Mouse (Mus musculus) 3T3-L1 (cell line): ENCODE data around the gene Kctd12b.
"Not testable (repeated sequence)": the region's sequence is repeated elsewhere in the genome, so short reads cannot be mapped to it uniquely, and the experiment has no call there.

Experiments used
- DNase-seq: peaks from one replicate; pipeline ENCODE4 v3.0.0-alpha.2; 2015; ENCODE audit warnings: low read depth, low spot score

The Kctd12b gene

DNA sequence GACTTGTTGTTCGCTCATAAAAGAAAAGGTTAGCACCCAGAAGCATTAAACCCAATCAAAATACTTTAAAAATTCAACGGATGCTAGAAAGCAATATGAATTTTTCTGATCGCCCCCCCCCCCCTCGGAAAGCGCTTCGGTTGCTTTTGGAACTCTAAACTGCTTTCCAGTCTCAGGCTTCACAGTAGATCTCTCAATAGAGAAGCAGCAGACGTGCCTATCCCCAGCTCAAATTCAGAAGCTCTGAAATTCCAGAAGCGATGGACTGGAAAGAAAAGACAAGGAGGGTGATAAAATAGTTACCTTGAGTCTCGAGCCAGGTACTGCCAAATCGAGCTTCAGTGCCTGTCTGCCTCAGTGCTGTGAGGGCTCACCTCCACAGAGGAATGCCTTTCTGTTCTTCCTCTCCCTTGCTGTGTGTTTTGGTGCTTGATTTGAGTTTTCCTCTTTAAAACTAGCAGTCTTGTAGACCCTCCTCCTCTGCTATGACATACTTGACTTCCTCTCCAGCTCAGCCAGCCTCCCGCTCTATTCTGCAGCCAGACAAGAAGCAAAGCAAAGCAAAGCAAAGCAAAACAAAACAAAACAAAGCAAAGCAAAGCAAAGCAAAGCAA lies at the start of gene Kctd12b:
Gene Kctd12b, minus strand, starts transcription at position 610 of the 614 bp plus-strand sequence.
- DNase-seq, result peak; percentile 11

DNA sequence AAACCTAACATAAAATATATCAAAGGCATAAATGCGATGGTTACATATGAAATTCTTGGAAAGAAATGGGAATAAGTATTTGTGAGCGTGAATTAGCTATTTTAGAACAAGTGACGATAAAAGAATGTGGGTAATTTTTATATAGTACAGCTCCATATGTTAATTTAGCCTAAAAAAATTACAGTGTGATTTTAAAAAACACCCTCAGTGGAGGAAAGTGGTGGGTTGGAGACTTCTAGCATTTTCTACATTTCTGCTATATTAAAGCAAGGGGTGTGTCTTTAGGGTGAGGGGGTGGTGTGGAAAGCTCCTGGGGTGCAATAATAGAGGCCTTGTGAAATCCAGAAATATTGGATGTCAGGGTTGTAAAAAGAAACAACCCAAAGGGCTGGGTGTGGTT lies 46.3 kb upstream of the Kctd12b start:
- DNase-seq, result no peak

DNA sequence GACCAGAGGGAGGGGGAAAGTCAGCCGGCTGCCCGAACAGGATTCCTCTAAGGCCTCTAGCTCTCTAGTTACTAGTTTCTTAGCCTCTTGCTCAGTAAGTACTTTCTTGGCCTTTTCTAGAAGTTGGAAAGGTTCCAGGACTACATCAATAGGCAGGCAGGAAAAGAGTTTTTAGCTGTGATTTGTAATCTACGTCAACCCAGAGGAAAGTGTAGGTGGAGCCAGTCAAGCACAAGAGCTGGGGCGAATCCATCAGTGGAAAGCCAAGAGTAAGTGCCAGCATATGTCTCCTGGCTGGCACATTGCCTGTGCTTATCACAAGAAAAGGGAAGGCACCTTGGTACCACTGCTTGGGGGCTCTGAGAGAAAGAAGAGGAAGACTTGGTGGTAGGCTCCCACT lies 39.5 kb upstream of the Kctd12b start:
- DNase-seq, result no peak

DNA sequence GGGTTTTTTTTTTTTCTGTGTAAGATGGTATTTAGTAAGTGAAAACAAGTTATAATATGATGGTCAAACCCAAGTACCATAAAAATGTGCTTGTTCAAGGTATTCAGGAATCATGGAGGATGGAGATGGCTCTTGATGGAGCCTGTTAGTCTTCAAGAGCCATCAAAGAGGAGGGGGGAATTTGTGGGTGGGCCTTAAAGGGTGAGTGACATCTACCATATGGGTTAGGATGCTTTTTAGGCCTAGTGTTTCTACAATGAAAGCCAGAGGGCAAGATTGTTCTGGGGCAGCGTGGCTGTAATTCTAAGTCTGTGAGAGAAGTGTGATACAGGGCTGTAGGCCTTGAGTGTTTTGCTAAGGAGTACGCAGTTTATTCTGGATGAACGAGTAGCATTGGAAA lies 28.2 kb upstream of the Kctd12b start:
- peak; percentile 73 for DNase-seq

DNA sequence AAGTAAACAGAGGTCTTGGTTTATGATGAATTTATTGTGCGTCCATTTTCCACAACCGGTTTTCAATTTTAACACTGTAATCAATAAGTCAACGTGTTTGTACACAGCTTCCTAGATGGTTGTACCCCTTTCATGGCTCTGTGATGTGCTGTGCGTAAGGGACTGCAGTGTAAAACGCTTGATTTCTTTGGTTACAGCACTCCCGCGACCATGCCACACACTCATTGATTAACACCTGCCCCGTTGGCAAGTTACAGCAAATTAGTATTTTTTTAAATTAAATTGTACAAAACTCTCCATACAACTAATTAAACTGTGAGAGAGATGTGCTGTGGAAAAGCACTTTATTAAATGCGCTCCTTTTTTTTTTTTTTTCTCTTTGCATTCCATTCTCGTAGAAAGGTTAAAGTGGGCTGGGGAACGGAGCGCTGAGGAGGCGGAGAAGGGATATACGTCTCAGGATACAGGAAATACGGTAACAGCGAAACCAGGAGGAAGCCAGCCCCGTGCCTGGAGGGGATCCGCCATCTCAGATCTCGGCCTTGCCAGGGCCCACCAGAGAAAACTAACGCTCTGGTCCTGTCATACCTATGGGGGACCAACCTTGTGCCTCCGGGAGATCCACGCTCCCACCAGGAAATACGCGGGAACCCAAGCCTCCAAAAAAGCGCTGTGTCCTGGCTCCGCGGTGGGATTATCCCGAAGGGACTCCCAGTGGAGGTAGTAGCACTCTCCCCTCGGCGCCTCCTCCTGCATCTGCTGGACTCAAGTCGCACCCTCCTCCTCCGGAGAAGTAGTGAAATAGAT lies 27.1 kb upstream of the Kctd12b start, which contains the start of gene Nbdy:
Gene Nbdy, plus strand, starts transcription at position 481 of the 807 bp plus-strand sequence.
- peak; percentile 80 for DNase-seq

DNA sequence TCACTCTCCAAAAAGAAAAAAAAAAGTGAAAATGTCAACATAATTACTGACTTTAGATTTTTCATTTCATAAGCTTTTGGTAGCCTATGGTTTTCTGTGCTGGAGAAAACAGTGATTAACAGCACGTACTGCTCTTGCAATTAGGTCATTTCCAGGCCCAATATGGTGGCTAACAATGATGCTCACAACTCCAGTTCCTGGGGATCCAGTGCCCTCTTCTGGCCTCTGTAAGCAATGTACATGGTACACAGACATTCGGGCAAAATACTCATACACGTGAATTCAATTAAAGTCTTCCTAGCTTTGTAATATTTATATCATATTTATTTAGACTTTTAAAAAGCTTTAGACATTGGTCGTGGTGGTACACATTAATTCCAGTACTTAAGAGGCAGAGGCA lies 23.4 kb upstream of the Kctd12b start:
- DNase-seq, result peak; percentile 76

DNA sequence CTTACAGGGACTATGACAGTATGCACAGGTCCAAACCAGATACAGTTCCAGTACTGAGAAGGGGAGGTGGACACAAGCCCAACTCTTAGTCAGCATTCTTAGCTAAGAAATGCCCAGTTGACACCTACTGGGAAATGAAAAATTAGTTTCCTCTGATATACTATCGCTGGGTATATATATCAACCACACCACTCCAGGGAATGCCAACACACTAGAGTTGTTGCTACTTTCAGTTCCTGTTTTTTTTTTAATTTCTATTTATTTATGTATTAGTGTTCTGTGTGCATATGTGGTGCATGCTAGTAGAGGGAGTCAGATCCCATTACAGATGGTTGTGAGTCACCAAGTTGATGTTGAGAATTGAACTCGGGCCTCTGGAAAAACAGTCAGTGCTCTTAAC lies 20.5 kb upstream of the Kctd12b start:
- no peak for DNase-seq

DNA sequence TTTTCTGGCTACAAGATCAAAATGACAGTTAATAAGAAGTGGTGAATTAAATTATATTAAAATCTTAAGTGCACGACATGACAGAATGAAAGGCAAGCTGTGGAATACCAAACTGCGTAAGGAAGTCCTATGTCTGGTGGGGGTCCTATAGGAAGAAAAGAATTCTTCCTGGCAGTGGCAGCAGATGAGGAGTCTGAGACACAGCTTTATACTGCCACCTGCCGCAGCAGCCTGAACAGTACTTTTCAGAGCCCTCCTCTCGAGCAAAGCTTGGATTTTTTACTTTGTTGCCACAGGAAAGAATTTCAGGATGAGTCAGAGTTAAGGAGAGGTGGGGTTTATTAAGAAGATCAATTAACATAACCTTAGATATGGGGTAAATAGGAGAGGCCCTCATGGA lies 11.5 kb upstream of the Kctd12b start:
- peak; percentile 48 for DNase-seq

DNA sequence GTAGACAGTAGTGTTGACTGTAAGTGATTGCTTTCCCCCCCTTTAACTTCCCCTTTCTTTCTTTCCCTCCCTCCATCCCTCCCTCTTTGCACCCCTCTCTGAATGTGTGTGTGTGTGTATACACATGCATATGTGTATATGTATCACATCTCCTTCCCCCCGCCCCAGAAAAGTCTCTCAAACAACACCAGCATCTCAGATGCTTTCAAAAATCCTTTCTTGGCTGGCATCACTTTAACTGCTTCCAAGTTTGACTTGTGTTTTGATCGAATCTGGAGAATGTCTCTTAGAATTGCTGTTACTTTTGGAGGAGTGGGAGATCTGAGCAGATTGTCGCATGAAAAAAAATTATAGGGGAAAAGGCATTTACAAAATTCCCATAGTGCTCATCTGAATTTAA lies 4.3 kb upstream of the Kctd12b start:
- no peak for DNase-seq

DNA sequence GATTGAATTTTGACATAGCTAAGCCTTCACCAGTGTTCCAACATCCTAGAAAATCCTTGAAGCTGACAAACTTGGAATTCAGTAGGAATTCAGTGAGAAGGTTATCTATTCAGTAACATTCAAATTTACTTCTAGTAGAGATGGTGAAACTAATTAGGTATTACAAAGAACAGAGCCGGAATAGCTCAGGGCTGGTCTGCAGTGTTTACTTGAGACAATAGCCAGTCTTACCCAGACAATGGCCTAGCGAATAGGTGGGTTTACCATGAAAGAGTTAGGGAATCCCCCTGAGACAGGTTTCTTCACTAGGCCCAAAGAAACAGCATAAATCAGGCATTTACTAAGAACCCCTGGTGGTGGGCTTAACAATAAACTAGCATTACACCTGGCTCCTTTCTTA lies 28.0 kb downstream of the Kctd12b start:
- DNase-seq, result not testable (repeated sequence)

DNA sequence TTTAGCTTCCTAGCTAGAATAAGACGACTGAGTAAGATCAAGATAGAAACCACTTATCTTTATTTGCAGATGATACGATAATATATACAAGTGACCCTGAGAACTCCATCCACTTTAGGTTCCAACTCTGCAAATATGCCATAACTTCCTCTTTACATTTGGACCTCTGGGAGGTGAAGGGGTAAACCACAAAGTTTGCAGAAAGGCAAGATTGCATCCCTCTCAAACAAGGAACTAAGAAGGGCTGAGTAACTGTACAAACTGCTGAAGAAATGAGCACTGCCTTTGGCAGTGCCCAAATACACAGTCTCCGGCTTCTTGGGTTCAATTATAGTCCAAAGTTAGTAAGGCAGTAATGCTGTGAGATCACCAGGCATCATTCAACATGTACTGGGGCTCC lies 31.3 kb downstream of the Kctd12b start:
- no peak for DNase-seq

DNA sequence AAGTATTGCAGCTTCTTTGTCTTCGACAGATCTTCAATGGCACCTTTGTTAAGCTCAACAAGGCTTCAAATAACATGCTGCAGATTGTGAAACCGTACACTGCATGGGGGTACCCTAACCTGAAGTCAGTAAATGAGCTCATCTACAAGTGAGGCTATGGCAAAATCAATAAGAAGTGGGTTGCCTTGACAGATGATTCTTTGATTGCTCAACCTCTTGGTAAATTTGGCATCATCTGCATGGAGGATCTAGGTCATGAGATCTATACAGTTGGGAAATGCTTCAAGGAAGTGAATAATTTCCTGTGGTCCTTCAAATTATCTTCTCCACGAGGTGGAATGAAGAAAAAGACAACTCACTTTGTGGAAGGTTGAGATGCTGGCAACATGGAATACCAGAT lies 39.2 kb downstream of the Kctd12b start:
- no peak for DNase-seq

DNA sequence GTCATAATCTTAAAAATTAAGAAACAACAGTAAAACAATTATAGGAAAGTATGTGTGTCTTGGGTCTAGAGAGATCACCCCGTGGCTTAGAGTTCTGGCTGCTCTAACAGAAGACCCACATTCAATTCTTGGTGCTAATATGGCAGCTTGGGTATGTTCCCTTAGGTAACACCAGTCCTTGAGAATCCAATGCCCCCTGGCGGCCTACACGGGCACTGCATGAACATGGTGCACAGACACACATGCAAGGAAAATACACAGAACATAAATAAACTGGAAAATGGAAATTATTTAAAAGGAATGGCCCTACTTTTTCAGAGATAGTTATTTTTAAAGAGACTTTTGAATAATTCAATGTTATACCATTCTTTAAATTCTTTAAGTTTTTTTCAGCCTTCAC lies 55.6 kb downstream of the Kctd12b start:
- peak; percentile 39 for DNase-seq

DNA sequence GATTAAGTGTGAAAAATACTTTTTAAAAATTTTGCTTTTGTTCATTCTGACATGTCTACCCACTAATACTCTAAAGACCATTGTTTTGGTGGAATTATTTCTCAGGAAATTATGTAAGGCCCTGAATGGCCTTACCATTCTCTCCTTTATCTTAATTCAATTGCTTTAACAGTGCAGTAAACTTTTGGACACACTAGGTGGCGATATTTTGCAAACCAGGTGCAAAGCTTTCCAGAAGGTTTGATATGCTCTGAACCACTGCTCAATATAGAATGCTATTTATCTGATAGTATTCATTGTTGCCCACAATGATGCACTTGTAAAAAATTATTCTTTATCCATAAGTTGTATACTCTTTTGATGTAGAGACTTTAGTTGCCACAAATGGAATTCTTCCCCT lies 59.9 kb downstream of the Kctd12b start:
- peak; percentile 58 for DNase-seq
